Mouse (Mus musculus): ENCODE data around the gene Cbfa2t2.

DNA sequence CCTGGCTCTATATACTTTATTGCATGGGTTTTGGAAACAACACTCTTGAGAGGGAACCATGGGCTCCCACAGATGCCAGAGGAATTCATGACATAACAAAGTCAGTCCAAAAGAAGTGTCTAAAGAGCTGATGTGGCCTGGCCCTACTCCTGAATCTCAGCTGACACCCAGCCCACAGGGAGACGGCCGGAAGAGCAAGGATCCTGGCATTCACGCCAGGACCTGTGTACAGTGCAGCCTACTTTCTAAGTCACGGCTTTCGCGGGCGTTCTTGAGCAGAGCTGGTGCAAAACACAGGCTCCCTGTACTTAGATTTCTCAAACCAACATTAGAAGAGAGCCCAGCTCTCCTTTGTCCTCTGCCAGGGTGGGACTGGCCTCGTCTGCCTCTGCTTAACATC is 144.3 kb downstream of the Cbfa2t2 start:
- no peak for TF ChIP-seq POLR2A (IDR thresholded peaks at IDR 0.05; ENCODE audit: low read depth, low read length)
- no peak for TF ChIP-seq CTCF (IDR thresholded peaks at IDR 0.05; ENCODE audit: extremely low read depth, insufficient read depth, insufficient read length, insufficient replicate concordance)
